In genomic region chr5:21528068-21528842, GRCm38 (mm10) we compare ENCODE assay signal across 9 mouse cellular contexts. TPM values are rescaled to one million over a fixed set of nuclear protein-coding genes. Genes with fewer than 3 reads are reported as not detected.
DNase-seq lines count a peak whose midpoint lies in the region; ATAC-seq lines count a peak whose summit lies in the region.
"Had no signal": no experiment of that assay in that cellular context is flagged by ENCODE, and none has a peak within 500 bp of the region (broad histone marks: within the 10 kb centered on the region; RNA-seq: fewer than 3 reads in every experiment).

No protein-coding gene starts in this region.

- H3K9ac ChIP-seq in neural tube, embryonic 12.5 days: no peak overlapping the region
- no peak overlapping the region for H3K9ac ChIP-seq in neural tube, embryonic 15.5 days (replicated peaks)
- no peak overlapping the region for H3K9ac ChIP-seq in forebrain, embryonic 13.5 days
- H3K9ac ChIP-seq: embryonic facial prominence, embryonic 13.5 days had no signal

- no peak overlapping the region for H3K4me2 ChIP-seq in neural tube, embryonic 12.5 days (replicated peaks)
- no peak overlapping the region for H3K4me2 ChIP-seq in neural tube, embryonic 15.5 days
- no peak overlapping the region for H3K4me2 ChIP-seq in forebrain, embryonic 13.5 days
- H3K4me2 ChIP-seq: embryonic facial prominence, embryonic 13.5 days had no signal

- peaks cover 6% of the 10 kb centered on the region for H3K4me1 ChIP-seq in neural tube, embryonic 12.5 days
- H3K4me1 ChIP-seq in neural tube, embryonic 15.5 days: no peaks in the 10 kb centered on the region
- H3K4me1 ChIP-seq in forebrain, embryonic 13.5 days: no peaks in the 10 kb centered on the region

- H3K27me3 ChIP-seq in neural tube, embryonic 12.5 days (replicated peaks): no peaks in the 10 kb centered on the region
- H3K27me3 ChIP-seq in neural tube, embryonic 15.5 days (replicated peaks): no peaks in the 10 kb centered on the region
- no peaks in the 10 kb centered on the region for H3K27me3 ChIP-seq in forebrain, embryonic 13.5 days
- H3K27me3 ChIP-seq: embryonic facial prominence, embryonic 13.5 days had no signal

- no peaks in the 10 kb centered on the region for H3K36me3 ChIP-seq in neural tube, embryonic 12.5 days
- no peaks in the 10 kb centered on the region for H3K36me3 ChIP-seq in neural tube, embryonic 15.5 days
- no peaks in the 10 kb centered on the region for H3K36me3 ChIP-seq in forebrain, embryonic 13.5 days (ENCODE audit: poor library complexity, severe bottlenecking)
- H3K36me3 ChIP-seq: embryonic facial prominence, embryonic 13.5 days had no signal

- no peaks in the 10 kb centered on the region for H3K9me3 ChIP-seq in neural tube, embryonic 12.5 days
- H3K9me3 ChIP-seq in neural tube, embryonic 15.5 days (replicated peaks): no peaks in the 10 kb centered on the region
- H3K9me3 ChIP-seq in forebrain, embryonic 13.5 days (replicated peaks): no peaks in the 10 kb centered on the region

- intact Hi-C loops in left cerebral cortex, postnatal 36 days (cut with DNase I): no loop called here

- H3K27ac ChIP-seq in neural tube, embryonic 12.5 days: no peak overlapping the region
- no peak overlapping the region for H3K27ac ChIP-seq in neural tube, embryonic 15.5 days (replicated peaks)
- H3K27ac ChIP-seq in forebrain, embryonic 13.5 days: no peak overlapping the region
- H3K27ac ChIP-seq: embryonic facial prominence, embryonic 13.5 days had no signal

- WGBS in neural tube, embryonic 12.5 days: 61% methylated on average over 15 of the region's 15 CpGs
- 48% methylated on average over 15 of the region's 15 CpGs for WGBS in neural tube, embryonic 15.5 days
- 92% methylated on average over 15 of the region's 15 CpGs for WGBS in forebrain, embryonic 13.5 days

- peak; percentile 42 for ATAC-seq in neural tube, embryonic 12.5 days (ENCODE audit: low FRiP score, low read depth)
- no peak for ATAC-seq in neural tube, embryonic 15.5 days (ENCODE audit: low FRiP score)
- ATAC-seq in forebrain, embryonic 13.5 days: no peak

- H3K4me3 ChIP-seq in neural tube, embryonic 12.5 days: no peak overlapping the region
- no peak overlapping the region for H3K4me3 ChIP-seq in neural tube, embryonic 15.5 days (replicated peaks)
- no peak overlapping the region for H3K4me3 ChIP-seq in forebrain, embryonic 13.5 days
- H3K4me3 ChIP-seq: embryonic facial prominence, embryonic 13.5 days had no signal

- DNase-seq in adrenal gland, adult (ENCODE audit: inconsistent age in 2 of 2, low spot score in 1 of 2): peak; percentile 9 to 40
- no peak for DNase-seq in adrenal gland, postnatal 25 days
- peak; percentile 18 to 36 for DNase-seq in kidney, postnatal 36 days
- DNase-seq in left cerebral cortex, postnatal 36 days (ENCODE audit: low spot score in 2 of 2): no peak
- no peak for DNase-seq in thymus, postnatal 0 days (ENCODE audit: low spot score)

RNA-seq across cellular contexts. Expression of gene Lrrc17, which starts 15.1 kb away (rescaled TPM):
- total RNA-seq in adrenal gland, postnatal 25 days (2021): 0.57 and 1.1 TPM in 2 replicates
- polyA plus RNA-seq in neural tube, embryonic 12.5 days (2016; fragmentation: Nextera tagmentation; extraction: Ambion mirVana): 13.5 and 14.0 TPM in 2 replicates
- 8.1 and 18.6 TPM in 2 replicates for polyA plus RNA-seq in neural tube, embryonic 15.5 days (2015; fragmentation: Nextera tagmentation; extraction: Ambion mirVana)
- under 1 TPM; 0.42 to 0.43 TPM for total RNA-seq in left cerebral cortex, postnatal 36 days (2021)
- 3.9 TPM in 2 replicates for polyA plus RNA-seq in forebrain, embryonic 13.5 days (2015; fragmentation: Nextera tagmentation; extraction: Ambion mirVana)
- 10.6 TPM in 2 replicates for polyA plus RNA-seq in thymus, postnatal 0 days (2015; fragmentation: Nextera tagmentation; extraction: Ambion mirVana)

Comparison
In these comparisons a context has a peak if more than half of its experiments do, and no peak if none do; other contexts are left out.
1. DNase-seq: peak in adrenal gland, adult (2 of 2) and kidney, postnatal 36 days (2 of 2); none in adrenal gland, postnatal 25 days (single experiment), left cerebral cortex, postnatal 36 days (0 of 2) and thymus, postnatal 0 days (single experiment).